Mouse (Mus musculus): ENCODE results near the gene Pcnp.

Gene Pcnp

DNA sequence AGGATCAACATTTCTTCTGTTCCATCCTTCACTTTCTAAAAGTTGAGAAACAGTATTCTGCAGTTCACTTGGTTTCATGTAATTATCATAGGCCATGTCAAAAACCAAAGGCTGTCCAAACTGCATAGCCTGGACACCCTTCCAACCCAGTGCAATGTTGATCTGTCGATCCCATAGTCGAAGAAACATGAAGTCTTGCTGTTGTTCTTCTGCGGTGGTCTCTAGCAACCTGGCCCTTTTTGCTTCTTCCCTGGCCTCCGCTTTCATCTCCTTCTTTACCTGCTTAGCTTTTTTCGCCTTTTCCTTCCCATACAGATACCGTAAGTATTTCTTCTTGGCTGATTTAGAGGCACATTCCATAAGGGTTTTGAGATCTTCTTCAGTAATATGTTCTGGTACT, 5.0 kb upstream of the Pcnp start:
- DNase-seq: no peak

DNA sequence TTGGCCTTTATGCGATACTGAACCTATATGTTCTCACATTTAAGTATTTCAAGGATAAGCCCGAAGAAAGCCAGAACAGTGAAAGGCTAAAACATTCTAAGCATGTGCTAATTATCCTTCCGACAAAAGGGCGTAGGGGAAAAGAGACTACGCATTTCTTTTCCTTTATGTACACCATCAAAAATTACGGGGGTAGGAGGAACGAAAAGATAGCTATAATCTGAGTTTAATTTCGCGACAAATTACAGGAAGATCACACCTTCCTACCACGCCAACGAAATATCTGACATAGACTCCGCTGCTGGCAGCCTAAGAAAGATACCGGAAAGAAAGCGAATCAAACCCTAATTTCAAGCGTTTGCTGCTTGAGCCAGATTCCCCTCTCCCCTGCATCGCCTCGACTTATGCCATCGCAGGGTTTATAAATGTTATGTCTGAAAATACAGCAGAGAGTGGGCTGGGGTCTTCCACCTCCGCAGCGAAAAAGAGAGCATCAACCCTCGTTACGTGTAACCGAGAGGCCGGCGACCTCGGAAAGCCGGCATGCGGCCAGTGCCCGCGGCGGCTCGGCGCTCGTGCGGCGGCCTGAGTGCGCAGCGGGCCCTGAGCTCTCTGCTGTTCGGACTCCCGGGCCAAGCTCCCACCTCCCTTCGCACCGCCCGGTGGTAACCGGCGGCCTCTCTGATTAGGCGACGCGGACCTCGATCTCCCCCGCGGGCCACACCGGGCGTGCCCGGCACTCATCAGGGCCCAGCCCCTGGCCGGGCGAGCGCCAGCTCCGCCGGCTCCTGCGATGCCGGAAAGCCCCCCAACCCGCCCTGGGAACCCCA, 602 bp downstream of the Pcnp start:
- DNase-seq: peak in 1 of 2 experiments; percentile 82

DNA sequence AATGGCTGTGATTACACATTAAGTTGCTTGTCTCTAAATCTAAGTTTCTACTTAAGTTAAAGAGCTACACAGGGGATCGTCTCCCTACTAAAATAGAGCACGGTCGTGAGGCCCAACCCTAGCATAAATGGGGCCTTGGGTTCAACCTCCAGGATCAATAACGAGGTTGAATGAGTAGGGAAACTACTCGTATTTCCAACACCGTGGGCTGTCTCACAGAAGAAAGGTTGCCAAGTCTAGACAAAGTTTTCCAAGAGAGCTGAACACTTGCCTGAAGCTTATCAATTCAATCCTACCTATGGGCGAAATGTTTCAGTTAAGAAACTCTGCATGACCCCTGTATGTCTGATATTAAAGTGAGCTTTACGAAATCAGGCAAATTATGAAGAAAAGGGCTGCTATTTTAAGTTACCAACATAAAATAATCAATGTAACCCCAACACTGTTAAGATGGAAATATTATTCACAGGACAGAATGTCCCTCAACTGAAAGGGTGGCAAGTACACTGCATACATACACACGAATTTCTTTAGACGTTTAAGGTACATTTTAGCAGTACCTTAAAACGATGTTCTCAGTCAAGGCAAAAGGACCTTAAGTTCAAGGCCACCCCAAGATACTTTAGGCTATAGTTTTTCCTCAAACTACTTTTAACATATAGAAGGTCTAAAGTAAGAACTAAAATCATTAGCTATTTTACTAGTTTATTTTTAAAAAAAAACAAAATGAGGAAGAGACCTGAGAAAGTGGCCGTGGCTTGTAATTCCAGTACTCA, 1.5 kb downstream of the Pcnp start:
- no peak for DNase-seq

DNA sequence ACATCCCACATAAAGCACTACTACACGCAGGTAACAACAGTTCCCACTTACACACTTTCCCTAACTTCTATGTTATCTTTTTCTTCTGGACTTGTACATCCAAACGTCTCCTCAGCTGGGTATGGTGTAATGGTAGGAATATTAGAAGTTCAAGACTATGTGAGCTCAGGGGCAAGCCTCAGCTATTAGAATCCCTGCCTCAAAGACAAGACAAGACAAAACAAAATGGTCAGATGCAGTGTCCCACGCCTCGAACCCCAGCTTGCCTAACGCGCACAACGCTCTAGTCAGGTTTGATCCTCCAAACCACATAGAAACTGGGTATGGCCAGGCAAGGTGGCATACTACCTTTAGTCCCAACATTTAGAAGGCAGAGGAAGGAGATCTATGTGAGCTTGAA, 9.9 kb downstream of the Pcnp start:
- DNase-seq: no peak

DNA sequence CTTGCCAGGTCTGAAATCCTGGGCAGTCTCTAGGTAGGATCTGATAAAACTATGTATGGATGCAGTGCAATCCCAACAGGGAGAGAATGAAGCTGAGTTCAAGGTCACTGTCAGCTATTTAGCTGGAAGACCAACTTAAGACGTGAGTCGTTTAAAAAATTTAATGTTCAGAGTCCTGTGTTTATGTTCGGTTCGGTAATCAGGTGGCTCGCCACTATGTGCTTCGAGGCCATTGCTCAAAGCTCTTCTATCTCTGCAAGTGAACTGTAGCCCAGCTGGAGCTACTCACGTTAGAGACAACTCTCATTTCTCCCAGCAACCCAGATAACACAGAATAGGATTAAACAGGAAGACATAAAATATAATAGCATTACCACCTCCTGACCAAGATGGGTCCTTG, 15.5 kb downstream of the Pcnp start:
- no peak for DNase-seq

DNA sequence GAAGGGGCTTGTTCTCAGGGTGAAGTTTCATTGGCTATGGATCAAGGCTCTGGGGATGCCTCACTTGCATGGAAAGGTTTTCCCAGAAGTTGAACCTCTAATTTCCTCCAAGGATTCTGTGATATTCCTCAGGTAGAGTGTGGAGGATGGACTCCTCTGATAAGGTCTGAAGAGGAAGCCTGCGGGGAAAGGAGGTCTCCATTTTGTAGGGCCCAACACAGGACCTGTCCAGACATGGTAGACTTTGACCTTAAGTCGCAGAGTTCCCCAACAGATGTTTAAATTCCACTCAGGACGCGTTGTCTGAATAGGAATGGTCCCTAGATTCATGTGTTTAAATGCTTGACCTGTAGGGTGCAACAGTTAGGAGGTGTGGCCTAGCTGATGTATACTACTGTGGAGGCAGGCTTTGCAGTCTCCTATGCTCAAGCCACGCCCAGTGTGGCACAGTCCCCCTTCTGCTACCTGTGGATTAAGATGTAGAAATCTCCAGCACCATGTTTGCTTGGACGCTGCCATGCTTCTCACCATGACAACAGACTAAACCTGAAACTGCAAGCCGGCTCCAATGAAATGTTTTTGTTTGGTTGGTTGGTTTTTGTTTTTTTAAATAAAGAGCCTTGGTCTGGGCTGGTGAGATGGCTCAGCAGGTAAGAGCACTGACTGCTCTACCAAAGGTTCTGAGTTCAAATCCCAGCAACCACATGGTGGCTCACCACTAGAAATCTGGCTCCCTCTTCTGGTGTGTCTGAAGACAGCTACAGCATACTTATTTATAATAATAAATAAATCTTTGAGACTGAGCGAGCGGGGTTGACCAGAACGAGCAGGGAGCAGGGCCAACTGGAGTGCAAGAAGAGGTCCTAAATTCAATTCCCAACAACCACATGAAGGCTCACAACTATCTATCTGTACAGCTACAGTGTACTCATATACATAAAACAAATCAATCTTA, 16.5 kb downstream of the Pcnp start:
- no peak for DNase-seq

DNA sequence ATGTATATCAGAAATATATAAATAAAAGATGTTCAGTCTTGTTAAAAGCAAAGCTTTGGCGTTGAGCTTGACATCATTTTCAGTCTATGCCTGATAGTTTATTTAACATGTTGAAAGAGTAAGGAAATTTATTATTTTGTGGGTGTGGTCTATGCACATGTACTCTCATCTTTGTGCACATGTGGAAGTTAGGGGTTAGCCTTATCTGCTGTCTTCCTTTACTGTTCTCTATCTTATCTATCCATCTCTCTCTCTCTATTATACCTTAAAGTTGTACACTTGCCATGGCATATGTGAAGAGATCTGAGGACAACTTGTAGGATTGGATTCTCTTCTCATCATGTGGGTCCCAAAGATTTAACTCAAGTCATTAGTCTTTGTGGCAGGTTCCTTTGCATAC, 20.7 kb downstream of the Pcnp start:
- no peak for DNase-seq

DNA sequence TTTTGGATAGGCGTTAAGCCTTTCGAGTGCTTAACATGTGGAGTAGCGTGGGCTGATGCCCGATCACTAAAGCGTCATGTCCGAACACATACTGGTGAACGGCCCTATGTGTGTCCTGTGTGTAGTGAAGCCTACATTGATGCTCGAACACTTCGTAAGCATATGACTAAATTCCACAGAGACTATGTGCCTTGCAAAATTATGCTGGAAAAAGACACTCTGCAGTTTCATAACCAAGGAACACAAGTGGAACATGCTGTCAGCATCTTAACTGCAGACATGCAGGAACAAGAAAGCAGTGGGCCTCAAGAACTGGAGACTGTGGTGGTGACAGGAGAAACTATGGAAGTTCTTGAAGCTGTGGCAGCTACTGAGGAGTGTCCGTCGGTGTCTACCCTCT, 22.7 kb downstream of the Pcnp start:
- no peak for DNase-seq

DNA sequence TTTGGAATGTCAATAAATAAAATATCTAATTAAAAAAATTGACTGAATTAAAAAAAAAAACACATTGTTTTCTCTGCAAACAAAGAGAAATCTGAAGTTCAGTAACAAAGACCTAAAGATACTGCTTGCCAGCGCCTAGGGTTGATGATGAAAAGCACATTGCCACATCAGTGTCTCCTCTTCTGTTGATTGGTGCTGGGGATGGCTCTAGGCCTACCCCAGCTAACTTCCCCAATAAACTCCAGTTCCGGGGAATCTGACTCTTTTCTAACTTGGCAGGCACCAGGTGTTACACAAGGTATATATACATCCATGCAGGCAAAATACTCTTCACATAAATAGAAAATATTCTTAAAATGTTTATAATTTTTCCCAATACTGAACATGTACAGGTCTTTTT, 35.3 kb downstream of the Pcnp start:
- no peak for DNase-seq

DNA sequence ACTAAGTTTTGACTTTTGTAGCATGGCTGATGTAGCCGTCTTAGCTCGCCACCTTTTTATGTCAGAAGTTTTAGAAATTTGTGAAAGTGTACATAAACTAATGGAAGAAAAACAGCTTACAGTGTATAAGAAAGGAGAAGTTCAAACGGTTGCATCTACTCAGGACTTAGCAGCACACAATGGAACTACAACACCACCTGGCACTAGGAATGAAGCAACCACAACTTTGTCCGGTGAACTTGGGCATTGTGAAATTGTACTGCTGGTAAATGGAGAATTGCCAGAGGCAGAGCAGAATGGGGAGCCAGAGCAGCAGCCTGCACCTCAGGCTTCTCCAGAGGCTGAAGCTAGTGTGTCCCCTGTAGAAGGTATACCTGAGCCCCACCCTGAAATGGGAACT, 39.2 kb downstream of the Pcnp start:
- DNase-seq: no peak

DNA sequence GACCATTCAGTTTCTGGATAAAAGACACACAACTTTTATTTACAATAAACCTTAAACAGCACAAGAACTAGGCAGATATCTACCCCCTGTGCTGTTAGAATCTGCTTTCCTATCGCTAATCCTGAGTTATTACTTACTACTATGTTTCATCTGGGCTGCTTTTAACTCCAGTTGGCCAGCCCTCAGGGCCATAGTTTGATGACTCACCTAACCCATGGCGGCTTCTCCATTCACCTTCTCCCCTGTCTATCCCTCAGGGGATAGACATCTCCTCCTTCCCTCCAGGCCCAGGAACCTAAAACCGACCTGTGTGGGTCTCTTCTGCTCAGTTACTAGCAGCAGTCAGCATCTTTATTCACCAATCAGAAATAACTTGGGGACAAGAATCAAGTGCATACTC, 43.5 kb downstream of the Pcnp start:
- no peak for DNase-seq

DNA sequence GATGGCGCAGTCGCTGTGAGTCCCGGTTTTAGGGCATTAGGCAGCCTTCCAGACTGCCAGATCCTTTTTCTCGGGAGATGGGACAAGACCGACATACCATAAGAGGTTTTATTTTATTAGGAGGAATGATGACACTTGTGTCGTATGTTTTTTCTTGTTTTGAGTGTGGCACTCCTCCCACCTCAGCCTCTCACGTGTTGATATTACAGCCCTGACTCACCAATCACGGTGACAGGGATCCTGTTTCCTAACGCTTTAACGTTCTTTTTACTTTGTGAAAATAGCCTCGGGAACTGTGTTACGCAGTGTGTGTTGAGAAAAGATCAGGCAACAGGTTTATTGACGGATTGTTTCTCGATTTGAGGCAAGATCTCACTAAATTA, 54.6 kb downstream of the Pcnp start:
- no peak for DNase-seq

DNA sequence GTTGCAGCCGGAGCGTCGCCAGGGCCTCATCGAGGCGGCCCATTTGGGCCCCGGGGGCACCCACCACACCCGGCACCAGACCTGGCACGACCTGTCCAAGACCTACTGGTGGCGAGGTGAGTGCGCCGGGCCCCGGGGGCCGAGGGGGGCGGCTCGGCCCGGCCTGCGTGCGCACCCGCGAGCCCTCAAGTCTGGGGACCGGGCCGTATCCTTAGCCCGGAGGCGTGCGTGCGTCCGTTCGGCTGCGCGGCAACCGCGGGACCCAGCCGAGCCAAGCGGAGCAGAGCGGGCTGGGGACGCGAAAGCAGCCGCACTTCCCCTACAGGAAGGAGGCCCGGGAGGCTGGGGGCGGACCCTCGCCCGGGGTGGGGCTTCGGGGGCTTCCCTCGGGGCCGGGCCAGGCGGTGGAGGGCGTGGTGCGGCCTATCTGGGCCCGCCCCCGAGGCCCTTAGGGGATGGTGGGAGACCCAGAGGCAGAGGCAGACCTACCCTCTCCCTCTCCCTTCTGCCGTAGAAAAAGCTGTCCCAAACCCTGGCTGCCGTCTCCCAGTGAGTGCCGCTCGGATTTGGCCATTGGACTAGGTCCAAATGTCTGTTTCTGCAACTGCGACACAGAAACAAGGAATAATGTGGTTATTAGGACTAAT, 55.2 kb downstream of the Pcnp start:
- peak; percentile 94 to 96 for DNase-seq

DNA sequence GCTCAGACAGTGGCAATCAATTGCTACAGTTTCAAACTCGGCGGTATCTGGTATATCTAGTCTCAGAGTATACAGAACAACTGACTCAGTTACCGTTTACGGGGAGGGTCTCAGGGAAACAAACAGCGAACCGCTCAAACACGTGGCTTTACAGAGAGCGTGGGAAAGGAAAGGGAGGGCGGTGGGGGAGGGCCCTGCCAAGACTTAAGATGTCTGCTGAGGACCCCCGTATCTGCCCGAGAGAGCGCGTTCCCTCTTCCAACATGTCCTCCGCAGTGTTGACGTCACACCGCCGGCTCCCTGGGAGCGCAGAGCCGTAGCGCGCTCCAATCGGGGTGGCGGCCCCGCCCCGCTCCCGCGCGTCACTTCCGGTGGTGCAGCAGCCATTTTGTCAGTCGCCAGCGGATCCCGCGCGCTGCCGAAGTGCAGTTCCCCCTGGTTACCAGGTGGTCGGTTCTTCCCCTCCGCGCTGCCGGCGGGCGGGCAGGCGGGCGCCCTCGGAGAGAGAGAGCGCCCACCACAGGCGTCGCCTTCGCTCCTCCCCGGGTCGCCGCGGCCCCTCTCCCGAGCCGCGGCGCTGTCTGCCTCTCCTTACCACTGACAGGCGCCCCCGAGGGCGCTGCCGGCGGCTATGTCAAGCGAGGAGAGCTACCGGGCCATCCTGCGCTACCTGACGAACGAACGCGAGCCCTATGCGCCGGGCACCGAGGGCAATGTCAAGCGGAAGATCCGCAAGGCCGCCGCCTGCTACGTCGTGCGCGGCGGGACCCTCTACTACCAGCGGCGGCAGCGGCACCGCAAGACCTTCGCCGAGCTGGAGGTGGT, 55.9 kb downstream of the Pcnp start, which contains the start of gene Zbtb11:
Gene Zbtb11 (plus strand): TSS at position 453 of the 825 bp plus-strand sequence.
- DNase-seq: peak; percentile 100

DNA sequence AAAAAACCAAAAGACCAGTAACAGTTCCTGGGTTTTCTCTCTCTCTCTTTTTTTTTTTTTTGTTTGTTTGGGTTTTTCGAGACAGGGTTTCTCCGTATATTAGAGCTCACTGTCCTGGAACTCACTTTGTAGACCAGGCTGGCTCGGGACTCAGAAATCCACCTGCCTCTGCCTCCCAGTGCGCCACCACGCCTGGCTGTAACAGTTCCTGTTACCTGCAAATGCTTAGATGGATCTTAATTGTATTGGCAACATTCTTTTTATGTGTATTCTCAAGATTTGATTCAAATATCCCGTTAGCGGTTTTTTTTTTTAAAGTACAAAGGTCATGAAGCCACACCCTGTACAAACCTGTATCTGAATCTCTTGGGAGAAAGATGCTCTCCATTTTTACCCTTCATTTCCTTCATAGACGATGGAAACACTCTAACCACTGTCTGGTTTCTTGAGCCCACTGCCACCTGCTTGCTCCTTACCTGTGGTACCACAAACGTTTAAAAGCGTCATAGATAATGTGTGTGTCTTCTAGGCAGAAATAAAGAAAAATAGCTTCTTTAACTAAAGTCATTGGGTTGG, 56.8 kb downstream of the Pcnp start:
- peak in 1 of 2 experiments; percentile 20 for DNase-seq

DNA sequence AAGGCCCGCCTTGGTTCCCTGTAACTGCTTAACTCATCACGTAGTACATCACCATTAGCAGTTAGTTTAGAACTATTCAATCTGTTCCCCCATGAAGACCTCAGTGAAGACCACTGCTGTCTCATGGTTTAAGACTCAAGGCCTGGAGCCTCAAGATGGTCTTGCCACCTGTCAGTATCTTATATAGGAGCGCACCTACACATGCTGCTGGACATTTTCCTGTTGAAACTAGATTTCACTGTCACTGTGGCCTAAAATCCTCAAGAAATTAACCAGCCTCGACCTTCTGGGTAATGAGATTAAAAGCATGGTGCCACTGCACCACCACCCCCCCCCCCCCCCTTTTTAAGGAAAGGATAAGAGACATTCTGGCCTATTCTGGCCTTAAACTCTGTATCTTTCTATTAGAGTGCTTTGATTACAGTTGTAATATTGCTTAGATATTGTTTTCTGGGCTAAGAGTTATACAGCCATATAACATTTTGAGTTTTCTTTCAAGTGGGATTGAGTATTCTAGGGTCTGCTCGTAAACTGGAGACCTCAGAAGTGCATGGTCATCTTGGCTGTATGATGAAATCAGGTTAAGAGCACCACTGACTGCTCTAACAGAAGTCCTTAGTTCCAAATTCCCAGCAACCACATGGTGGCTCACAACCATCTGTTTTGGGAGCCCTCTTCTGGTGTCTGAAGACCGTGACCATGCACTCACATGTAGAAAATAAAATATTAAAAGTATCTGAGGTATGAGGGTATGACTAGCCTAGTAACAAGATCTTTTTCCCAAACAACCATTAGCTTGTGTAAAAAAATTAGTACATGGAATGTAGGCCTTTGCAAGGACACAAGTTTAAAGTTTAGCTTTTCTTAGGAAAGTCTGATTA, 57.6 kb downstream of the Pcnp start:
- DNase-seq: no peak

DNA sequence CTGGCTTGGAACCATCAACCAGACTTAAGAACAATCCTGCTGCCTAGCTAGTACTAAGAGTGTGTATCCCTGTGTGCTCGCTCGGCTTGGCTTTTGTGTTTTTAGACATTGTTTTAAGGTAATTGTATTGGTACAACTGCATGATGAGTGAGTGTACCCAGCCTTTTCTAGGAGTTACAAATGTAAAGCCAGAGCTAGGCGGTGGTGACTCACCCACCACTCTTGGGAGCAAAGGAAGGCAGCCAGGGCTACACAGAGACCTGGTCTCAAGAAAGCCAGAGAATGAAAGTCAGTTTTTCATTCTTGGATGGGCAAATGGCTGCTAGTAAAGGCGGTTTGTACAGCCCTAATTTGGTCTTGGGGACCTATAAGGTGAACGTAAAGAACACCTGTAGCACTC, 59.1 kb downstream of the Pcnp start:
- no peak for DNase-seq

DNA sequence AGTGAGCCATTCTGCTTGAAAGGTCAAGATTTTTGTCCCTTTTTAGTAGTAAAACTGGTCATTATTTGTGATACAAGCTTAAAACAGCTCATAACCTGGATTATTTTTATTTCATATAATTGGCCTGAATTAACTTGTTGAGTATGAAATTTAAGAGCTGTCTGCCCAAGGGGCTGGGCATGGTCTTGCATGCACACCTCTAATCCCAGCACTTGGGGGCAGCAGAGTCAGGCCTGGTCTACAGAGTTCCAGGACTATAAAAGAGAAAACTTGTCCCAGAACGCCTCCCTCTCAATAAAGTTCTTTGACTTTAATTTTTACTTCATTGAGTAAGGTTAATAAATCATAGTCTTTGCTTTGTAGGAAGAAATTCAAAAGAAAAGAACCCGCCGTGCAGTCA, 60.4 kb downstream of the Pcnp start:
- peak; percentile 53 to 69 for DNase-seq

DNA sequence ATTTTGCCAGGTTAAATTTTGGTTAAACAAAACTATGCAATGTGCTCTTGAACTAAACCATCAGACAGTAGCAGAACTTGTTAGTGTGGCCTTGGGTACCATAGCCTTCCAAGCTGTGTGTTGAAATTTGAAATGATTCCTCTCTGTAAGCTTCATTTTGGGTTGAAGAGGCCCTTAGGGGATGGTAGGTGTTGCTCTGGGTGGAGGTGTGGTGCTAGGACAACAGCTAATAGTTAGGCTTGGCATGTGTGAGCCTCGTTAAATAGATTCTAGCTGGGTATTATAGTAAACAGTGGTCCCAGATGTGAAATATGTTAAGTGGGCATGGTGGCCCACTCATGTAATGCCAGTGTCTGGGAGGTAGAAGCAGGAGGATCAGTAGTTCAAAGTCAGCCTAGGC, 62.3 kb downstream of the Pcnp start:
- no peak for DNase-seq

DNA sequence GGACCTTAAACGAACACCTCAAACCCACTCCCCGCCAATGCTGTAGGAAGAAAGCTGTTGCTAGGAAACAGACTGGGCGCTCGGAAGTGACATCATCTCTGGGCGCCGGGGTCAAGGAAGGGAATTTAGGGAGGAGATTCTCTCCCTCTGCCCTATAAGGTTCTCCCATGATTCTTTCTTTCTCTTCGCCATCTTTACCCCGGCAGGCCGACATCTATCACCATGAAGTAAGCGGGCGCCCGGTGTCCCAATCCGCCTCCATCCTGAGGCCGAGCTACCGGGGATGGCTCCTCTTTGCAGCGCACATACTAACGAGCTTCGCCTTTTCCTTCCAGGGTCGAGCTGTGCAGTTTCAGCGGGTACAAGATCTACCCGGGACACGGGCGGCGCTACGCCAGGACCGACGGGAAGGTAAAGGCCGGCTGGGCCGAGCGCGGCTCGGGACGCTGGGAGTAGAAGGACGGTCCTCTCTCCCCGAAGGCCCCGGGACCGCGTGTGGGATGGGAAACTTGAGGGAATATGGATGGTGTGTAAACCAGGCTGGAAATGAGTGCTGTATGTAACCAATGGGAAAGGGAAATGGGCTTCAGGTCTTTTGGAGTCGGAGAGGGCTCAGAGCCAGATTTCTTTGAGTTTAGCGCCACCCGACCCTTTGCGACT, 63.2 kb downstream of the Pcnp start, which contains the start of gene Rpl24:
Gene Rpl24 (plus strand): TSS at position 64 of the 660 bp plus-strand sequence.
- peak; percentile 94 to 96 for DNase-seq
